Mouse (Mus musculus) urinary bladder, postnatal 0 days (tissue): Measurements from ENCODE around the gene Mbtps2. TPM values are rescaled to one million over a fixed set of nuclear protein-coding genes. Genes with fewer than 3 reads are reported as not detected.

Experiments
- polyA plus RNA-seq: library from polyadenylated mRNA; unstranded; fragments of >200 nt; fragmentation: Nextera tagmentation; extraction: Ambion mirVana; gene quantifications from 2 replicates; pipeline ENCODE4 v1.2.1, GENCODE M21; 2015

The Mbtps2 gene
- 8.9 and 10.4 TPM in 2 replicates for polyA plus RNA-seq

DNA sequence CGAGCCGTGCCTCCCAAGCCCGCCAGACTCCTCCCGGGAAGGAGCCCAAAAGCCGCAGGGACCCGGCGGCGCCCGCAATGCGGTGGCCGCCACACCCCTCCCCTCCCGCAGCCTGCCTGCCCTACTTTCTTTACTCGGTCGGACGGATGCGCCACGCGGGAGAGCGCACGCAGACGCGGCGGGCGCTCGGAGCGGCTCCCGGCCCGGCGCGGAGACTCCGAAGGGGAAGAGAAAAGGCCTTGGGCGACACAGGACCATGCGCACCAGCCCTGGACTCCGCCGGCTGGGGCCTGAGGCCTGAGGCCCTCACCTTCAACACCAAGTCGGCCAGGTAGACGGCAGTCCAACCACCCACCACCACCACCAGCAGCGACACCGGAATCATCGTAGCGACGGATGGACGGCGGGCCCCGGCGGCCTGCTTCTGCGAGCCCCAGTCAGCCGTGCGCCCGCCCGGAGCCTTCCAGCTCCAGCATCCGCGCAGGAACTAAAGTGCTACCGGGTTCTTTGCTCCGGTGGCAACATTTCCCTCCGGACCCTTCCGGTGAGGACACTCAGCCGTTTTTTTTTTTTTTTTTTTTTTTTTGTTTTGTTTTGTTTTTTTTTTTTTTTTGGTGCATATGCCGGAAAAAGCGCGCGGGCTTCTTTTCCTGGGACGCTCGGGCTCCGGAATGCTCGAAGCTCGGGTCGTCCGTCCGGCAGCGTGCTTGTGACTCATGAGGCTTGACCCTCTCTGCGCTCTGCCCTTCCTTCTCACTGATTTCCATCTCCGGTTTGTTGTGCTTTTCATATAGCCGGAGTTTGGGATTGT lies at the start of gene Mbtps2:
Gene Mbtps2, minus strand, starts transcription at position 530 of the 811 bp plus-strand sequence.

DNA sequence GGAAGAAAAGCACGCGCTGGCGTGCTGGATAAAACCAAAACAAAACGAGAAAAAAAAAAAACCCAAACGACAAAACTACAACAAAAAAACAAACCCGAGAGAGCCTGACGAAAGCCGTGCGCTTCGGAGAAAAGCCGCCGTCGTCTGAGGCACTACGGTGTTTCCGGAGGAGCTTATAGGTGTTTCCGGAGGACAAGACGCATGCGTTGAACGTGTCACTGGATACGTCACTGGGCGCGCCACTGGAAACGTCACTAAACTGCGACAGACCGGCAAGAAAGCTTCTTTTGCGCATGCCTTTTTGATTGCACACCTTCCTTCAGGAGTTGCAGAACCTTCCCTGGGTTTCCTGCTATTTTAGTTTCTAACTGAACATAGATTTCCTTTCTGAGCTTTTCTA lies 29.7 kb downstream of the Mbtps2 start, which contains the start of gene Yy2:
Gene Yy2, minus strand, starts transcription at position 146 of the 400 bp plus-strand sequence.

DNA sequence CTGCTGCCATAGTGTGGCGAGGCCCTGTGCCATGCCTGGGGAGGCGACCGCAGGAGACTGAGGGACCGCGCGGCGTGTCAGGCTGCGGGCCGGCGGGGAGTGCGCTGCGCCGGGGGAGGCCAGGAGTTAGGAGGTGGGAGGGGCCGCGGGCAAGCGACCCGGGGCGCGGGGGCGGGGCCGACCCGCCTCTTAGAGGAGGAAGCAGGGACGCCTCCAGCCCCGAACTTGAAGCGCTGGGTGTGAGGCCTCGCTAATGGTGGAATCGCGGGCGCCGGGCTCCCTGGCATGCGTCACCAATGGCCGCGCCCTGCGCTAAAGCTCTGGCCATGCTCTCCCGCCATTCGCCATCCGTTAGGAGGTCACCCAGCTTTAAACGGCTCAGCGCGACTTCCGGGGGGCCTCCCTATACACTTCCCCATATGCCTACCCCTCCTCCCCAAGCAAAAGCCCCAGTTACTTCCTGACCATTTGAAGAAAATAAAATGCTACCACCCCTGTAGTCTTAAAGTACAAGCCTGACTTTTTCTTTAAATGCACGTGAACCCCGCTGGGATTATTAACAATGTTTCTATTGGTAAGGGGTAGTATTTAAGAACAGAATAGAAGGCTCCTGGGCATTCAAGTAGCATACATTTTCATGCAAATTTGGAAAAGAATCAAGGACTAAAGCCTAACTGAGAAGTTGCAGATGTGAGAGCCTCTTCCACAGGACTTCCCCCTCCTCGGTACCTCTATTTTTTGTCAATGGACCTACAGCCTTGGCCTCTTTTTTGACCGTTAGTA lies 106.4 kb downstream of the Mbtps2 start, which contains the start of gene Sms:
Gene Sms, minus strand, starts transcription at position 344 of the 783 bp plus-strand sequence.

Other genes starting within 250 kb of the Mbtps2 start
- gene Phex, start 183.4 kb downstream of the Mbtps2 start, polyA plus RNA-seq = not detected in 2 replicates
- gene Sms, start 106.4 kb downstream of the Mbtps2 start, polyA plus RNA-seq = 18.6 and 19.2 TPM in 2 replicates
- 1.3 and 1.8 TPM in 2 replicates for gene Yy2, start 29.7 kb downstream of the Mbtps2 start, polyA plus RNA-seq
- 3.8 and 5.7 TPM in 2 replicates for gene Smpx, start 100.2 kb upstream of the Mbtps2 start, polyA plus RNA-seq
- not detected in 2 replicates for gene Klhl34, start 219.7 kb upstream of the Mbtps2 start, polyA plus RNA-seq